Mouse (Mus musculus) limb, embryonic 11.5 days (tissue): Measurements from ENCODE around the gene Mib2. TPM values are rescaled to one million over a fixed set of nuclear protein-coding genes. Genes with fewer than 3 reads are reported as not detected.

Experiments used
- ATAC-seq: fragments of 200-750 bp; cut with Nextera tagmentation; 2 replicates; pipeline ENCODE4 v1.8.0; 2017; ENCODE audit warnings: low read depth; ENCODE audit not compliant: insufficient number of reproducible peaks, low FRiP score, low TSS enrichment
- DNase-seq: peaks from one replicate; pipeline ENCODE4 v3.0.0-alpha.2; 2015; ENCODE audit warnings: low spot score
- H3K27ac ChIP-seq: fragments of 300-500 bp; sonication (generic); replicated peaks from 2 replicates; pipeline ENCODE4 v1.5.1; 2014; ENCODE audit warnings: low read depth, mild to moderate bottlenecking, low read length
- H3K27me3 ChIP-seq: fragments of 300-500 bp; sonication (generic); 2 replicates; pipeline ENCODE4 v1.6.1; 2014; ENCODE audit warnings: mild to moderate bottlenecking, low read length, mixed read lengths; ENCODE audit not compliant: control insufficient read depth, insufficient read depth
- H3K36me3 ChIP-seq: fragments of 300-500 bp; sonication (generic); 2 replicates; pipeline ENCODE4 v1.6.1; 2014; ENCODE audit warnings: mild to moderate bottlenecking, low read length, moderate library complexity, mixed read lengths; ENCODE audit not compliant: control insufficient read depth, insufficient read depth
- H3K4me1 ChIP-seq: fragments of 300-500 bp; sonication (generic); 2 replicates; pipeline ENCODE4 v1.6.1; 2014; ENCODE audit warnings: low read length, mixed read lengths; ENCODE audit not compliant: control insufficient read depth, insufficient read depth
- H3K4me2 ChIP-seq: fragments of 300-500 bp; sonication (generic); 2 replicates; pipeline ENCODE4 v1.6.1; 2014; ENCODE audit warnings: low read depth, mild to moderate bottlenecking, moderate library complexity; ENCODE audit not compliant: severe bottlenecking
- H3K4me3 ChIP-seq: fragments of 300-500 bp; sonication (generic); 2 replicates; pipeline ENCODE4 v1.5.1; 2014; ENCODE audit warnings: low read depth, low read length
- H3K9ac ChIP-seq: fragments of 300-500 bp; sonication (generic); 2 replicates; pipeline ENCODE4 v1.6.1; 2014; ENCODE audit warnings: mild to moderate bottlenecking, low read length
- H3K9me3 ChIP-seq: fragments of 300-500 bp; sonication (generic); 2 replicates; pipeline ENCODE4 v1.6.1; 2016; ENCODE audit warnings: low read length; ENCODE audit not compliant: control insufficient read depth
- WGBS: fragments of 180-500 bp; shearing (Covaris S2); extraction: QIAGEN DNeasy Blood & Tissue Kit; methylation state at CpG from one replicate; pipeline ENCODE4 v1.1.7; 2014; 5-methylcytosine and 5-hydroxymethylcytosine counted together
- polyA plus RNA-seq: library from polyadenylated mRNA; unstranded; fragments of >200 nt; fragmentation: Nextera tagmentation; extraction: Ambion mirVana; gene quantifications from 2 replicates; pipeline ENCODE4 v1.2.1, GENCODE M21; 2014

The Mib2 gene
- polyA plus RNA-seq, 1 experiment from 2014 or later = 16.6 TPM

DNA sequence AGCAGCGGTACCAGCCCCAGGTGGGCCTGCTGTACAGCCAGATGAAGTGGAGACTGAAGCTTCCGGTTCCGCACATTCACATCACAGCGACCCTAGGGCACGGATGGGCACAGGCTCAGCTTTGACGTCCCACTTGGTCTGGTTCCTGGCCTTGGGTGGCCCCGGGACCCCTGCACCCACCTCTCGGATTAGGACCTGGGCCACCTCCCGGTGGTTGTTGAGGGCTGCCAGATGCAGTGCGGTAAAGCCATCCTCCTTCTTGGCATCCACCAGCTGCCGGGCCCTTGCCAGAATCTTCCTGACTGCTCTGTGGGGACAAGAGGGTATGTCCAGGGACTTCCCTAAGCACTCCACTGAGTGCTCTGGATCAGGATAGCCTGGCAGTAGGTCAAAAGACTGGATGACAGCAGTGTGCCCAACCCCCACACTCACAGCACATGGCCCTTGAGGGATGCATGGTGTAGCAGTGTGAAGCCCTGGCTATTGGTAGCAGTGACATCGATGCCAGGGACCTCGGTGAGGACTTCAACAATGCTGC, 12.7 kb downstream of the Mib2 start:
- ATAC-seq (no peak), DNase-seq (no peak)
- H3K4me3 ChIP-seq = no peak overlapping the region
- peaks cover 7% of the 10 kb centered on the region for H3K36me3 ChIP-seq
- WGBS = 88% methylated on average over 13 of the region's 13 CpGs
- H3K27me3 ChIP-seq = peaks cover 41% of the 10 kb centered on the region
- H3K4me2 ChIP-seq = no peak overlapping the region
- peaks cover 30% of the 10 kb centered on the region for H3K4me1 ChIP-seq
- no peak overlapping the region for H3K27ac ChIP-seq
- no peaks in the 10 kb centered on the region for H3K9me3 ChIP-seq
- H3K9ac ChIP-seq = no peak overlapping the region

DNA sequence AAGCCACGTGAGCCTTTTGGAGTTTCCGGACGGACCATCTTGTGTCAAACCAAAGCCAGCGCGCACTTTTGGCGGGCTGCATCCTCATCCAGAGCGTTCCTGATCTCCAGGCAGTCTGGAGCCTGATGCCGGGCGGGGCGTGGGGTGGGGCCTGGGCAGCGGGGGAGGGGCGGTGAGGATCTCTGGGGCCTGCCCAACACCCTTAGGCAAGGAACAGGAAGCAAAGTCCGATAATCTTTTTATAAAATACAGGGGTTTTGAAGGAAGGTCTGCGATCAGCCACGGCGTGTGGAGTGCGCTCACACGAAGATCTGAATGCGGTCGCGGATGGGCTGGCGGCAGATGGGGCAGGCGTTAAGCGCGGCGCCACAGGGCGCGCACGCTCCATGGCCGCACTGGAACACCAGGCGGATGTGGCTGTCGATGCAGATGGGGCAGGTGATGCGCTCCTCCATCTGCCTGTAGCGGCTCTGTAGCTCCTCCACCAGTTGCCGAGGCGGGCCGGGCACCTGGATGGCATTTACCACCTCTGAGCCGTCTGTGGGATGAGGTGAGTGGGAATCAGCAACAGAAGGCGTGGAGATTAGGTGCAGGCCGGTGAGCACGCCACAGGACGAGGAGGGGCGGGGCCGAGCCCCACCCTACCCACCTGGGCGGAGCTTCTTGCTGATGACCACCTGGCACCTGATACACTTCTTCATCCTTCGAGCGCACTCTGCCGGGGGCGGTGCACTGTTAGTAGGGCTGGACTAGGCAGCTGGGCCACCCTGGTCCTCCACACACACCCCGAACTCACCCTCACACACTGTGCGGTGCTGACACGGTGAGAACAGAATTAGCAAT, 14.3 kb downstream of the Mib2 start:
- 2% methylated on average over 50 of the region's 52 CpGs for WGBS
- peaks cover 30% of the 10 kb centered on the region for H3K4me1 ChIP-seq
- peak overlapping the region; percentile 77 for H3K4me2 ChIP-seq
- H3K9me3 ChIP-seq = no peaks in the 10 kb centered on the region
- H3K27ac ChIP-seq = no peak overlapping the region
- peak; percentile 72 for DNase-seq
- peak; percentile 60; the same call in 1 of the 2 replicates for ATAC-seq
- H3K36me3 ChIP-seq = peaks cover 13% of the 10 kb centered on the region
- H3K27me3 ChIP-seq = peaks cover 41% of the 10 kb centered on the region
- peak overlapping the region; percentile 38 for H3K4me3 ChIP-seq
- peak overlapping the region; percentile 49 for H3K9ac ChIP-seq

DNA sequence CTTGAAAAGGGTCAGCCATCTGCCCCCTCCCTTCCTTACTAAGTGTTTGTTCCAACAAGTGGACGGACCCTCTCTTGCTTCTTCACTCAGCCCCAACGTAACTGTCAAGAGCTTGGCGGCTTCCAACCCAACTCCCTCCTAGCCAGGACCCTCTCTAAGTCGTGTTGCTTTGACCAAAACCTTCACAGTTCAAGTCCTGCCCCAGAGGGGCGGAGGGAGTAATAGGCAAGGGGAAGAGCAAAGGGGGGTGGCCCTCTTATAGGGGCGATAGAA, 14.9 kb downstream of the Mib2 start:
- H3K4me1 ChIP-seq = peaks cover 30% of the 10 kb centered on the region
- no peak overlapping the region for H3K27ac ChIP-seq
- no peak for ATAC-seq
- peak overlapping the region; percentile 38 for H3K4me3 ChIP-seq
- H3K36me3 ChIP-seq = peaks cover 13% of the 10 kb centered on the region
- no peak for DNase-seq
- H3K9me3 ChIP-seq = no peaks in the 10 kb centered on the region
- 2% methylated on average over 6 of the region's 6 CpGs for WGBS
- peaks cover 41% of the 10 kb centered on the region for H3K27me3 ChIP-seq
- H3K9ac ChIP-seq = peak overlapping the region; percentile 23; the same call in 1 of the 2 replicates
- peak overlapping the region; percentile 77 for H3K4me2 ChIP-seq

DNA sequence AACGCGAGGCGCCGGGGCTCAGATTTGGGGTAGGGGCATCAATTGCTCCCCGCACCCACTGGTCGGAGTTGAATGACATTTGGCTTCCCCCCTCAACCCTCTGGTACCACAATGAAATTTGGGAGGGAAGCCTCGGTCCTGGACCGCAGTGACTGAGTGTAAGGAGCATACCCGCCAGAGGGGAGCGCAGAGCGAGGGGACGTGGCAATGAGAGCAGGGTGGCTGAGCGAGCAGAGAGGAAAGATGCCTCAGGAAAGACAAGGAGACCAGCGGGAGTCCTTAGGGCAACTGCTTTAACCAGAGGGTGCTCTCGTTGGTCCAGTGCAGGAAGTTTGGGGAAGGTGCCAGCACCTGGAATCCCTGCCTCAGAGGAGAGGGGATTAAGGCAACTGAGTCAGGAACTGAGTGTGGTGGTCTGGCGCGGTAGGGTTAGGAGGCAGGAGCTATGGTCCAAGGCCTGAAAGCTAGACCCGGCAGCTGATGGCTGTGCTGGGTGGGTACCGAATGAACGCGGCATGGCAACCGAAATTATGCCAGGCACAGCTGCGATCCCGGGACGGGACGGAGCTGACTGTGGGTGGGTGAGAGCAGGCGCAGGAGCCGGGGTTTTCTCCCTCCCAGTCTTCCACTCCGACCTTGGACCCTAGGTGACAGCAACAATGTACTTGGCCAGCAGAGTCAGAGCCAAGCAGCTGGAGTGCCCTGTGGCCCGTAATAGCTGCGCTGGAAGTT, 15.4 kb downstream of the Mib2 start:
- H3K27me3 ChIP-seq = peaks cover 41% of the 10 kb centered on the region
- peak; percentile 27 for ATAC-seq
- no peak overlapping the region for H3K27ac ChIP-seq
- 3% methylated on average over 31 of the region's 31 CpGs for WGBS
- peak overlapping the region; percentile 38 for H3K4me3 ChIP-seq
- H3K9me3 ChIP-seq = no peaks in the 10 kb centered on the region
- DNase-seq = peak; percentile 63
- H3K36me3 ChIP-seq = peaks cover 17% of the 10 kb centered on the region
- H3K9ac ChIP-seq = peak overlapping the region; percentile 73; the same call in 1 of the 2 replicates
- peaks cover 30% of the 10 kb centered on the region for H3K4me1 ChIP-seq
- peak overlapping the region; percentile 77 for H3K4me2 ChIP-seq

DNA sequence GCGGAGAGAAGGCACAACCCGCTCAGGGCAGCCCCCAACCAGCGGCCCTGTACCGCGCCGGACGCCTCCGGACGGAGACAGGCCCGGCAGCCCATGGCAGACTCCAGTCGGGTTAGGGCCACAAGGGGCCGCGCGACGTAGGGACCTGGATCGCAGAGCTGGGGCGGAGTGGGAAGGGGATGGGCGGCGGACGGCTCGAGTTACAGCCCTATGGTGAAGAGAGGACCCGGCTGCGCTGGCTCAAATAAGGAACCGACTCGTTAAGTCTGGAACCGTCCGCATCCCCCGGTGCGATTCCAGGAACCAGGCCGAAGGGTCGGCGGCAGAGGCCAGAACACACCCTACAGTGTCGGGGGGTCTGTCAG, 15.9 kb downstream of the Mib2 start, which contains the start of gene Mmp23:
Mmp23 (minus strand) TSS at position 299 of the 365 bp plus-strand sequence.
- DNase-seq = peak; percentile 83
- peaks cover 22% of the 10 kb centered on the region for H3K36me3 ChIP-seq
- peak within 1 kb of the TSS; percentile 73 for H3K9ac ChIP-seq
- ATAC-seq = peak; percentile 50
- peaks cover 41% of the 10 kb centered on the region for H3K27me3 ChIP-seq
- H3K4me3 ChIP-seq = peak within 1 kb of the TSS; percentile 38
- H3K4me1 ChIP-seq = peaks cover 30% of the 10 kb centered on the region
- peak within 1 kb of the TSS; percentile 77 for H3K4me2 ChIP-seq
- no peaks in the 10 kb centered on the region for H3K9me3 ChIP-seq
- under 1% methylated on average over 33 of the region's 33 CpGs for WGBS
- no peak within 1 kb of the TSS for H3K27ac ChIP-seq

DNA sequence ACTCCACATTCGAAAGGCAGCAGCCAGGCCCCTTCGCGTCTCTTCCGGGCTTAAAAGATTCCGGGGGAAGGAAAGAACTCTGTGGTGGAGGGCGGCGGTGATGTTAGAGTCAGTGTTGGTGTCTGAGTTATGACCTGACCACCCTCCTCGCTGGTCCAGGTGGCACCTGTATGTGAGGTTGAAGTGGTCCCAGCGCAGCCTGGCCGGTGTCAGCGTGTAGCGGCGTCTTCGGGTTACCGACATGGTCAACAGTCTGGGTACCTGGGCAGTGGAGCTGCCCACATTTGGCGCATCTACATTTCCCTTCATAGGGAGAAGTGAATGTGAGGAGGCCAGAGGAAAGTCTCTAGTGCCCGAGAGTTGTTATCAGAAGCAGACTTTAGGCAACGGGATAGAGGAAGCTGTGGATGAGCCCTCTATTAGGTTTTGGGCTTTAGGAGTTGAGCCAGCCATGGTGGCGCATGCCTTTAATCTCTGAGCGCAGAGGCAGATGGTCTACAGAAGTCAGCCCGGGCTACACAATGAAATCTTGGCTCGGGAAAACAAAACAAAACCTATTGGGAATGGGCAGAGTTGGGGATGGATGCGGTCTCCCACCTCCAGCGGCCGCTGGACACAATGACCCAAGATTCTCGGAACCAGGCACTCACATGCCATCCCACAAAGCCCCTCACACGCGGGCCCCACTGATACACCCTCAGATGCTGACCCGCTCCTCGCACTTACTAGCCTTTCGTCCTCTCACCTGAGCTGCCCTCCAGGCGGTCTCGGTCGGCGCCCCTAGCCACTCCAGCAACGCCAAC, 16.5 kb downstream of the Mib2 start:
- peak overlapping the region; percentile 38 for H3K4me3 ChIP-seq
- H3K9me3 ChIP-seq = no peaks in the 10 kb centered on the region
- H3K4me1 ChIP-seq = peaks cover 30% of the 10 kb centered on the region
- H3K4me2 ChIP-seq = peak overlapping the region; percentile 77
- WGBS = 17% methylated on average over 36 of the region's 36 CpGs
- no peak overlapping the region for H3K27ac ChIP-seq
- H3K9ac ChIP-seq = peak overlapping the region; percentile 73
- peaks cover 27% of the 10 kb centered on the region for H3K36me3 ChIP-seq
- peak; percentile 34 for DNase-seq
- H3K27me3 ChIP-seq = peaks cover 41% of the 10 kb centered on the region
- ATAC-seq = no peak

DNA sequence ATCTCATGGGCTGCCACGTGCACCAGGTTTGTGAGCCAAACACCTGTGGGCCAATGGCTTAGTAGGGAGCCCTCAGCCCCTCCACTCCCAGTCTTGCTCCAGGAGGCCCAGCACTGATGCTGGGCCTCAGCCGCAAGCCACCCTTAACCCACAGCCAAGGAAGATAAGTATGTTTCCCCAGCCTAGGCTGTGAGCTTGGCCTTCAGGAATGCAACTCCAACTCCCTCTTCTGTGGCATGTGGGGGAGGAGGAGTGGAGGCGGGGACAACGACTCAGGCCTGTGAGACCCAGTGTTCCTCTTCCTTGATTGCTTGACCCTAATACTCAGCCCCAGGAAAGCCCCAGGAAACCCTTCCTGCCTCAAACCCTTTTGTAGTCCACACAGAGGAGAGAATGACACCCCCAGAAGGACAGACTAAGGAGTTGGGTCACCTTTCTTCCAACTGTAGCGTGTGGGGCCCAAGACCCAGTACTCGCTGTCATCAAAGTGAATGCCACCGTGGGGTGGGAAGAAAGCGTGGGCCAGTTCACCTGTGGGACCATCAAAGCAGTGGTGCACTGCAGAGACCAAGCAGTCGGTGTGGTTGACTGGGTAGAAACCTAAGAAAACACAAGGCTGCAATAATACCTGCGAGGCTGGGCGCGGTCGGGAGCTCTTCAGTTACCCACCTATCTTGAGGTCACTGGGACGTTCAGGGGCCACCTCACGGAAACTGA, 17.3 kb downstream of the Mib2 start:
- Histone ChIP-seq H3K9me3 (no peaks in the 10 kb centered on the region), H3K27me3 (peaks cover 41% of the 10 kb centered on the region), H3K4me1 (peaks cover 30% of the 10 kb centered on the region), H3K4me2 (peak overlapping the region; percentile 77; the same call in 1 of the 2 replicates), H3K9ac (no peak overlapping the region), H3K27ac (no peak overlapping the region), H3K36me3 (peaks cover 29% of the 10 kb centered on the region), H3K4me3 (no peak overlapping the region; the same call in 1 of the 2 replicates)
- ATAC-seq = no peak
- 67% methylated on average over 15 of the region's 15 CpGs for WGBS
- no peak for DNase-seq
